Mouse (Mus musculus) 3T3-L1 (cell line): Measurements from ENCODE around the gene Ick.

Source experiments
- DNase-seq: peaks from one replicate; pipeline ENCODE4 v3.0.0-alpha.2; 2015; ENCODE audit warnings: low read depth, low spot score

Gene Ick

GRCm38 (mm10) chr9:78104973-78105372, 4.0 kb upstream of the Ick start:
- DNase-seq: no peak

GRCm38 (mm10) chr9:78105501-78105932, 3.5 kb upstream of the Ick start:
- DNase-seq: no peak

- no peak for DNase-seq
Observed at GRCm38 (mm10) chr9:78106821-78107220, 2.2 kb upstream of the Ick start.

- no peak for DNase-seq
Observed at GRCm38 (mm10) chr9:78107582-78107911, 1.4 kb upstream of the Ick start.

GRCm38 (mm10) chr9:78107912-78108795, 838 bp upstream of the Ick start:
- DNase-seq: peak; percentile 76

GRCm38 (mm10) chr9:78109656-78110055, 664 bp downstream of the Ick start:
- peak; percentile 60 for DNase-seq

GRCm38 (mm10) chr9:78111456-78111855, 2.5 kb downstream of the Ick start:
- peak; percentile 47 for DNase-seq

- DNase-seq: peak; percentile 83
Observed at GRCm38 (mm10) chr9:78112770-78113537, 4.0 kb downstream of the Ick start.

GRCm38 (mm10) chr9:78113538-78113885, 4.5 kb downstream of the Ick start:
- peak; percentile 44 for DNase-seq

GRCm38 (mm10) chr9:78115746-78116145, 6.8 kb downstream of the Ick start:
- DNase-seq: no peak

- DNase-seq: no peak
Observed at GRCm38 (mm10) chr9:78117690-78118089, 8.7 kb downstream of the Ick start.

- no peak for DNase-seq
Observed at GRCm38 (mm10) chr9:78121358-78121757, 12.4 kb downstream of the Ick start.

GRCm38 (mm10) chr9:78121985-78122384, 13.0 kb downstream of the Ick start:
- DNase-seq: no peak

GRCm38 (mm10) chr9:78122939-78123712, 14.1 kb downstream of the Ick start:
- no peak for DNase-seq

GRCm38 (mm10) chr9:78124297-78124696, 15.3 kb downstream of the Ick start:
- no peak for DNase-seq

GRCm38 (mm10) chr9:78126007-78126406, 17.0 kb downstream of the Ick start:
- no peak for DNase-seq

- DNase-seq: no peak
Observed at GRCm38 (mm10) chr9:78126643-78127042, 17.7 kb downstream of the Ick start.

GRCm38 (mm10) chr9:78135658-78136057, 26.7 kb downstream of the Ick start:
- DNase-seq: no peak

GRCm38 (mm10) chr9:78138044-78138676, 29.2 kb downstream of the Ick start:
- DNase-seq: peak; percentile 6

- DNase-seq: no peak
Observed at GRCm38 (mm10) chr9:78139463-78139862, 30.5 kb downstream of the Ick start.

GRCm38 (mm10) chr9:78146099-78146498, 37.1 kb downstream of the Ick start:
- no peak for DNase-seq

- DNase-seq: no peak
Observed at GRCm38 (mm10) chr9:78146627-78147026, 37.6 kb downstream of the Ick start.
